Mouse (Mus musculus): Measurements from ENCODE around the gene Tpi1. TPM values are rescaled to one million over a fixed set of nuclear protein-coding genes. Genes with fewer than 3 reads are reported as not detected.
A peak's percentile ranks its signal among the peaks of the same experiment; 100 is the strongest.
"Not testable (repeated sequence)": the region's sequence is repeated elsewhere in the genome, so short reads cannot be mapped to it uniquely, and the experiment has no call there.

Gene Tpi1
- total and polyA plus RNA-seq, 3 experiments, result 102 to 1,182 (median 440) TPM

DNA sequence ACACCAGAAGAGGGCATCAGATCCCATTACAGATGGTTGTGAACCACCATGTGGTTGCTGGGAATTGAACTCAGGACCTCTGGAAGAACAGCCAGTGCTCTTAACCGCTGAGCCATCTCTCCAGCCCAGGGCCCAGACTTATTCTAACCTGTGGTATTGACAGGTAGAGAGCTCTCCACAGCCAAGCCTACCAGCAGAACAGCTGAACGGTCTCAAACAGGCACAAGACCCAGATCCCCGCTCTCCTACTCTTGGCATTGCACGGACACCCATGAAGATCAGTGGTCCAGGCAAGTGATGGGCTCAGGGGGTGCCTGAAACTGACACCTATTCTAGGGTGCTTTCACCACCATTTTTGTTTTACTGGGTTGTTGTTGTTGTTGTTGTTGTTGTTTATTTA, 17.1 kb upstream of the Tpi1 start:
- H3K9me3 ChIP-seq (replicated peaks; ENCODE audit: insufficient read depth, low read length); H3K9ac ChIP-seq (ENCODE audit: control insufficient read depth, low read depth, low read length, poor library complexity, severe bottlenecking); H3K4me3 ChIP-seq (ENCODE audit: control insufficient read depth in 1 of 2, insufficient read depth in 1 of 2, low read depth in 2 of 2, low read length in 2 of 2); DNase-seq (ENCODE audit: low read depth, low spot score); H3K4me1 ChIP-seq (ENCODE audit: control insufficient read depth in 1 of 2, insufficient read depth in 2 of 2, low read length in 2 of 2); H3K36me3 ChIP-seq (ENCODE audit: control insufficient read depth in 1 of 2, insufficient read depth in 2 of 2, low read length in 2 of 2); H3K27ac ChIP-seq (ENCODE audit: control insufficient read depth, low read depth, low read length); H3K27me3 ChIP-seq (ENCODE audit: control insufficient read depth in 1 of 2, insufficient read depth in 2 of 2, low read length in 2 of 2): not testable (repeated sequence)
- H3K79me2 ChIP-seq (ENCODE audit: control insufficient read depth, insufficient read depth, low read length, poor library complexity), result peaks cover 22% of the 10 kb centered on the region

DNA sequence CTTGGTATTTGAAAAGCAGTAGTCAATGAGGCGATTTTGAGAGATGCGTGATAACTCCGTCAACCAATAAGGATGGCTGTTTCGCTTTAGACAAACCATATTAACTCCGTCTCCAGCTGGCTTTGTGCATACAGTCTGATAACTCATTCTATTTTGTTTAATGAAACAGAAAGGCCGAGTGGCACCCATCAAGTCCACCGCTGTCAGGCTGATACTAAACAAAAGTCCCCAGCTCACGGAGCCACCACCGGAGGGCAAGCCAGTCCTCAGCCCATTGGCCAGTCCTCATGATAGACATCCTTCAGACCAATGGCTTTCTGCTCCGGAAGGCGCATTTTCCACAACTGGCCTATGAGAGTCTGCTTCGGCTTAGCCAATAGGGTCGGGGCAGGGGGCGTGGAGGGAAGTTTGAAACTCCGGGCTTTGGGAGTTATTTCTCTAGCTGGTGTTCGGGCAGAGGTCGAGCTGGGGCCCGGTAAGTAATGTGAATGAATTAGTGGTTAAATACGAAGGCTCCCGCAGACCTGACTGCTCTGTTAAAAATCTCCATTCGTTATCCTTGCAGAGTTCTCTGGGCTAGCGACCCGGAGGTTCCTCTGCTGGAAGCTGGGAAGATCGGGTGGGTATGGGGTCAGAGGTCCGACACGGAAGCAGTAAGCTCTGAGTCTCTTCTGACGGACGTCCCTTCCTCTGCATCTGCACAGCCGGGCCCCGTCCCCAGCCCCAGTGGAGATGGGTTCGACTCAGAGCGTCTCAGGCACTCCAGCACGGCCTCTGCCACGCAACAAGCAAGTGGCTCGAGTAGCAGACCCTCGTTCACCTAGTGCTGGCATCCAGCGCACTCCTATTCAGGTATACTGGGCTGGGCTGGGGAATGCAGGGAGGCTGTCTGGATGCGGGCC, 16.0 kb upstream of the Tpi1 start:
- Histone ChIP-seq H3K4me1 (ENCODE audit: control insufficient read depth in 1 of 2, insufficient read depth in 2 of 2, low read length in 2 of 2) (peaks cover 2 to 6% of the 10 kb centered on the region in 2 experiments; a peak in 3 of 4 replicates), H3K36me3 (ENCODE audit: control insufficient read depth in 1 of 2, insufficient read depth in 2 of 2, low read length in 2 of 2) (peaks cover 0 to 8% of the 10 kb centered on the region in 2 experiments; a peak in 2 of 4 replicates), H3K4me3 (ENCODE audit: control insufficient read depth in 1 of 2, insufficient read depth in 1 of 2, low read depth in 2 of 2, low read length in 2 of 2) (peak overlapping the region; percentile 79 to 83), H3K9ac (ENCODE audit: control insufficient read depth, low read depth, low read length, poor library complexity, severe bottlenecking) (peak overlapping the region; percentile 85), H3K27me3 (ENCODE audit: control insufficient read depth in 1 of 2, insufficient read depth in 2 of 2, low read length in 2 of 2) (no peaks in the 10 kb centered on the region), H3K9me3 (replicated peaks; ENCODE audit: insufficient read depth, low read length) (no peaks in the 10 kb centered on the region), H3K27ac (ENCODE audit: control insufficient read depth, low read depth, low read length) (peak overlapping the region; percentile 88), H3K79me2 (ENCODE audit: control insufficient read depth, insufficient read depth, low read length, poor library complexity) (peaks cover 22% of the 10 kb centered on the region)
- peak; percentile 98 for DNase-seq (ENCODE audit: low read depth, low spot score)
- no peak for TF ChIP-seq ZNF384 (IDR thresholded peaks at IDR 0.05; ENCODE audit: low read depth, low read length)
- TF ChIP-seq MXI1 (IDR thresholded peaks at IDR 0.05; ENCODE audit: low read depth, low read length), result peak; percentile 62
- 0 out of 2 replicates have a peak, but pooled peaks have one; percentile 45 for TF ChIP-seq ETS1 (IDR thresholded peaks at IDR 0.05; ENCODE audit: low read depth, low read length)
- TF ChIP-seq UBTF (IDR thresholded peaks at IDR 0.05; ENCODE audit: borderline replicate concordance, insufficient read depth, low read depth, low read length), result no peak
- TF ChIP-seq TBP (IDR thresholded peaks at IDR 0.05; ENCODE audit: low read depth, low read length), result peak; percentile 61
- peak; percentile 89 for TF ChIP-seq POLR2AphosphoS2 (IDR thresholded peaks at IDR 0.05; ENCODE audit: low read length)
- TF ChIP-seq ZC3H11A (IDR thresholded peaks at IDR 0.05; ENCODE audit: low read depth, low read length), result no peak
- no peak for TF ChIP-seq USF2 (IDR thresholded peaks at IDR 0.05; ENCODE audit: borderline replicate concordance in 1 of 2, insufficient read depth in 1 of 2, low read depth in 1 of 2, low read length in 2 of 2)
- TF ChIP-seq MEF2A (IDR thresholded peaks at IDR 0.05; ENCODE audit: extremely low read depth, insufficient replicate concordance, low read depth, low read length, poor library complexity, severe bottlenecking), result no peak
- 0 out of 2 replicates have a peak, but pooled peaks have one; percentile 59 for TF ChIP-seq ELF1 (IDR thresholded peaks at IDR 0.05; ENCODE audit: low read depth, low read length)
- TF ChIP-seq JUND (IDR thresholded peaks at IDR 0.05; ENCODE audit: low read depth, low read length), result no peak
- peak; percentile 12 for TF ChIP-seq KAT2A (conservative IDR thresholded peaks at IDR 0.05; ENCODE audit: low read depth, low read length)
- no peak for TF ChIP-seq MAFK (IDR thresholded peaks at IDR 0.05; ENCODE audit: borderline replicate concordance, low read depth, low read length)
- peak; percentile 43 for TF ChIP-seq NELFE (IDR thresholded peaks at IDR 0.05; ENCODE audit: low read depth, low read length)
- no peak for TF ChIP-seq RAD21 (IDR thresholded peaks at IDR 0.05; ENCODE audit: low read depth, low read length)
- no peak; the same call in 1 of the 2 replicates for TF ChIP-seq SMC3 (IDR thresholded peaks at IDR 0.05; ENCODE audit: low read depth, low read length)
- TF ChIP-seq MYB (IDR thresholded peaks at IDR 0.05; ENCODE audit: low read depth, low read length), result 0 out of 2 replicates have a peak, but pooled peaks have one; percentile 5
- TF ChIP-seq CHD1 (IDR thresholded peaks at IDR 0.05; ENCODE audit: low read depth, low read length), result peak; percentile 95; the same call in 1 of the 2 replicates
- no peak for TF ChIP-seq ZKSCAN1 (IDR thresholded peaks at IDR 0.05; ENCODE audit: low read depth, low read length)
- TF ChIP-seq MYC (IDR thresholded peaks at IDR 0.05; ENCODE audit: low read depth, low read length), result peak; percentile 65; the same call in 1 of the 2 replicates
- no peak for TF ChIP-seq BHLHE40 (IDR thresholded peaks at IDR 0.05; ENCODE audit: borderline replicate concordance, low read depth, low read length)
- TF ChIP-seq CTCF (IDR thresholded peaks at IDR 0.05 in 2 of 3, conservative IDR thresholded peaks at IDR 0.05 in 1 of 3; ENCODE audit: control insufficient read depth in 1 of 3, insufficient read depth in 1 of 3, low read depth in 2 of 3, low read length in 3 of 3, poor library complexity in 1 of 3, severe bottlenecking in 1 of 3), result no peak
- no peak; the same call in none of the 2 replicates for TF ChIP-seq MAX (IDR thresholded peaks at IDR 0.05; ENCODE audit: low read length)
- TF ChIP-seq POLR2AphosphoS5 (IDR thresholded peaks at IDR 0.05; ENCODE audit: borderline replicate concordance, low read depth, low read length), result no peak
- TF ChIP-seq USF1 (IDR thresholded peaks at IDR 0.05; ENCODE audit: low read depth, low read length), result no peak
- TF ChIP-seq NRF1 (IDR thresholded peaks at IDR 0.05; ENCODE audit: insufficient read depth, low read depth, low read length, poor library complexity, severe bottlenecking), result peak; percentile 26; the same call in 1 of the 2 replicates
- no peak for TF ChIP-seq GABPA (IDR thresholded peaks at IDR 0.05; ENCODE audit: low read depth, low read length)
- peak; percentile 30; the same call in 1 of the 2 replicates for TF ChIP-seq MAZ (IDR thresholded peaks at IDR 0.05; ENCODE audit: low read depth, low read length)
